In the genomic region with DNA sequence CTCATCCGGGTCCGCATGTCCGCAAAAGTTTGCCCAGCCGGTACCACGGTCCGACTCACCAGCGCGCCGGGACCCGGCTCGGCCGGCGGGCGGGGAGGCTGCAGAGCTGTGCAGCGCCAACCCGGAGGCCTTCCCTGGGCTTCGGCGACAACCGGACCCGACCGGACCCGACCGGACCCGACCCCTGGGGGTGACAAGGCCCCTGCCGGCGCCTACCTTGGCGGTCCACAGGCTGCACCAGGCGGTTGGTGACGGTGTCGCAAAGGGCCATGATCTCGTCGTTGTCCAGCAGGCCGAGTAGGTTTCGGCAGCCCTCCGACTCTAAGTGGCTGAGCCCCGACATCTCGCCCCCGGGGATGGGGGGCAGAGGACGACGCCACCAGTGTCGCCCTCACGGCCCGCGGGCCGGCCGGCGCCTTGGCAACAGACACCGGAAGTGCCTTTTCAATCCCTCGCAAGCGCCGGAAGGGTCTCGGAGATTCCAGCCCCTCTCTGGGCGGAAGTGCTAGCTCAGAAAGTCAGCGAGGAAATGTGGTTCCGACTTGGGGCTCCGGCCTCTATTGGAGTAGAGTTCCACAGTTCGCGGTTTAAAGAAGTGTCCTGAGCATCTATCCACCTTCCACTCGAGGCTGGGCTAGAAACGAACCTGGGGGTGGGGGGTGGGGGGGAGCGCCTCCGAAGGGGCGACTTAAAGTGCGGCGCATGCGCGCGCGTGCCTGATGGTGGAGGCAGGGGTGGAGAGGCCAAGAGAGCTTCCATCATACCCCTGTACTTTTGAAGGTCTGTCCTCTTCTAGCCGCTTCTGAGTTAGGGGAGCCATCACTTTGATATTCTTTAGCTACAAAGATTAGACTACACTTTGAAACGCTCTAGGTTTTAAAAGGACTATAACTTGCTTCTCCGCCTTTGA, we compare ENCODE assay signal across 8 mouse cellular contexts. TPM values are rescaled to one million over a fixed set of nuclear protein-coding genes. Genes with fewer than 3 reads are reported as not detected.
DNase-seq lines count a peak whose midpoint lies in the region; ATAC-seq and TF ChIP-seq lines count a peak whose summit lies in the region.

A gene (minus strand): TSS at position 641 of the 910 bp plus-strand sequence.

- peak within 1 kb of the TSS; percentile 78 for H3K4me3 ChIP-seq in heart, embryonic 15.5 days
- peak within 1 kb of the TSS; percentile 66 to 98 for H3K4me3 ChIP-seq in liver, embryonic 14.5 days (ENCODE audit: insufficient read depth in 1 of 2, low read depth in 2 of 2, low read length in 2 of 2)
- H3K4me3 ChIP-seq in neural tube, embryonic 11.5 days (ENCODE audit: low read depth, low read length), result peak within 1 kb of the TSS; percentile 80
- peak within 1 kb of the TSS; percentile 90 for H3K4me3 ChIP-seq in stomach, postnatal 0 days (ENCODE audit: low read depth, low read length)

- H3K27me3 ChIP-seq in heart, embryonic 15.5 days, result no peaks in the 10 kb centered on the region
- H3K27me3 ChIP-seq in liver, embryonic 14.5 days (ENCODE audit: control insufficient read depth, insufficient read depth, low read length), result no peaks in the 10 kb centered on the region
- no peaks in the 10 kb centered on the region for H3K27me3 ChIP-seq in neural tube, embryonic 11.5 days (ENCODE audit: control insufficient read depth, insufficient read depth, low read length)
- H3K27me3 ChIP-seq in stomach, postnatal 0 days (ENCODE audit: control insufficient read depth, insufficient read depth, low read length), result no peaks in the 10 kb centered on the region

- H3K9ac ChIP-seq in heart, embryonic 15.5 days, result peak within 1 kb of the TSS; percentile 82
- peak within 1 kb of the TSS; percentile 64 for H3K9ac ChIP-seq in liver, embryonic 14.5 days (replicated peaks)
- peak within 1 kb of the TSS; percentile 80 for H3K9ac ChIP-seq in neural tube, embryonic 11.5 days (ENCODE audit: low read length)
- peak within 1 kb of the TSS; percentile 92 for H3K9ac ChIP-seq in stomach, postnatal 0 days (ENCODE audit: low read length)

- peak within 1 kb of the TSS; percentile 82 for H3K27ac ChIP-seq in heart, embryonic 15.5 days
- H3K27ac ChIP-seq in liver, embryonic 14.5 days, result no peak within 1 kb of the TSS
- H3K27ac ChIP-seq in neural tube, embryonic 11.5 days (ENCODE audit: low read depth, low read length), result peak within 1 kb of the TSS; percentile 75
- H3K27ac ChIP-seq in stomach, postnatal 0 days (replicated peaks), result peak within 1 kb of the TSS; percentile 88

- peaks cover 8% of the 10 kb centered on the region; the same call in 1 of the 2 replicates for H3K36me3 ChIP-seq in heart, embryonic 15.5 days
- no peaks in the 10 kb centered on the region; the same call in 1 of the 2 replicates for H3K36me3 ChIP-seq in liver, embryonic 14.5 days (replicated peaks; ENCODE audit: control insufficient read depth, insufficient read depth, low read depth)
- H3K36me3 ChIP-seq in neural tube, embryonic 11.5 days (ENCODE audit: control insufficient read depth, insufficient read depth, low read length), result no peaks in the 10 kb centered on the region
- H3K36me3 ChIP-seq in stomach, postnatal 0 days (ENCODE audit: control insufficient read depth, insufficient read depth, low read length), result no peaks in the 10 kb centered on the region

- H3K4me1 ChIP-seq in heart, embryonic 15.5 days (replicated peaks), result peaks cover 6% of the 10 kb centered on the region
- peaks cover 0 to 3% of the 10 kb centered on the region in 2 experiments; a peak in 3 of 4 replicates for H3K4me1 ChIP-seq in liver, embryonic 14.5 days (replicated peaks; ENCODE audit: control insufficient read depth in 2 of 2, insufficient read depth in 2 of 2, low read length in 1 of 2)
- H3K4me1 ChIP-seq in neural tube, embryonic 11.5 days (ENCODE audit: control insufficient read depth, insufficient read depth, low read length), result no peaks in the 10 kb centered on the region
- H3K4me1 ChIP-seq in stomach, postnatal 0 days (replicated peaks; ENCODE audit: control insufficient read depth, insufficient read depth), result no peaks in the 10 kb centered on the region

- 0 out of 2 replicates have a peak, but pooled peaks have one; percentile 2 for TF ChIP-seq CTCF in liver, embryonic 14.5 days (IDR thresholded peaks at IDR 0.05; ENCODE audit: low read depth)
- no peak for TF ChIP-seq CTCF in stomach, postnatal 0 days (IDR thresholded peaks at IDR 0.05; ENCODE audit: low read depth)

- TF ChIP-seq EP300 in liver, embryonic 14.5 days (IDR thresholded peaks at IDR 0.05; ENCODE audit: low read depth), result no peak
- peak; percentile 15 for TF ChIP-seq EP300 in stomach, postnatal 0 days (optimal IDR thresholded peaks at IDR 0.05)

- ATAC-seq in CD4-positive, CD25-positive, alpha-beta regulatory T cell, adult 4 months, result peak; percentile 76
- peak; percentile 91 for ATAC-seq in heart, embryonic 15.5 days (replicated peaks; ENCODE audit: insufficient number of reproducible peaks, insufficient read depth, low FRiP score, low read depth)
- ATAC-seq in liver, embryonic 14.5 days (ENCODE audit: insufficient read depth), result peak; percentile 94
- ATAC-seq in neural tube, embryonic 11.5 days (ENCODE audit: insufficient read depth, low FRiP score, low TSS enrichment), result peak; percentile 93
- peak; percentile 97 for ATAC-seq in stomach, postnatal 0 days (ENCODE audit: low FRiP score, low TSS enrichment)

- DNase-seq in c-Kit-negative CD71-positive TER-119-positive erythroid progenitor cells, embryonic 14.5 days (ENCODE audit: low read depth, low spot score), result peak; percentile 60
- peak; percentile 61 for DNase-seq in fibroblast of lung, adult 2 months (ENCODE audit: low read depth)
- peak; percentile 89 to 94 for DNase-seq in kidney, postnatal 25 days
- peak; percentile 68 to 79 (median 69) for DNase-seq in liver, embryonic 14.5 days (ENCODE audit: low read depth in 3 of 3, low spot score in 3 of 3)
- DNase-seq in neural tube, embryonic 11.5 days (ENCODE audit: low spot score), result peak; percentile 91
- peak; percentile 88 for DNase-seq in stomach, postnatal 0 days (ENCODE audit: low spot score)

- H3K9me3 ChIP-seq in heart, embryonic 15.5 days (replicated peaks), result no peaks in the 10 kb centered on the region
- no peaks in the 10 kb centered on the region for H3K9me3 ChIP-seq in liver, embryonic 14.5 days (ENCODE audit: control insufficient read depth, low read length)
- H3K9me3 ChIP-seq in neural tube, embryonic 11.5 days (ENCODE audit: control insufficient read depth, low read length), result no peaks in the 10 kb centered on the region
- no peaks in the 10 kb centered on the region for H3K9me3 ChIP-seq in stomach, postnatal 0 days (ENCODE audit: control insufficient read depth, low read length)

- WGBS in heart, embryonic 15.5 days, result 2% methylated on average over 71 of the region's 72 CpGs
- 2% methylated on average over 72 of the region's 72 CpGs for WGBS in liver, embryonic 14.5 days (ENCODE audit: insufficient replicate concordance)
- 2% methylated on average over 72 of the region's 72 CpGs for WGBS in neural tube, embryonic 11.5 days
- 2% methylated on average over 69 of the region's 72 CpGs for WGBS in stomach, postnatal 0 days

- peak within 1 kb of the TSS; percentile 56 for H3K4me2 ChIP-seq in heart, embryonic 15.5 days
- peak within 1 kb of the TSS; percentile 74 for H3K4me2 ChIP-seq in liver, embryonic 14.5 days (ENCODE audit: low read depth)
- peak within 1 kb of the TSS; percentile 36 for H3K4me2 ChIP-seq in neural tube, embryonic 11.5 days (ENCODE audit: low read depth)
- peak within 1 kb of the TSS; percentile 56 for H3K4me2 ChIP-seq in stomach, postnatal 0 days (replicated peaks; ENCODE audit: low read depth)

RNA-seq across cellular contexts. Expression of the gene that starts here (rescaled TPM):
- 10 to 100 TPM; 12.3 to 21.5 TPM for polyA plus RNA-seq in CD4-positive, CD25-positive, alpha-beta regulatory T cell, adult 4 months (2017; shearing (Covaris generic))
- polyA plus RNA-seq in heart, embryonic 15.5 days (2015; fragmentation: Nextera tagmentation; extraction: Ambion mirVana), result 12.9 and 15.2 TPM in 2 replicates
- polyA plus RNA-seq in liver, embryonic 14.5 days (2012; rRNA removed), result 2.5 and 6.3 TPM in 2 replicates
- 12.0 and 12.4 TPM in 2 replicates for polyA plus RNA-seq in liver, embryonic 14.5 days (2014; fragmentation: Nextera tagmentation; extraction: Ambion mirVana)
- polyA plus RNA-seq in neural tube, embryonic 11.5 days (2014; fragmentation: Nextera tagmentation; extraction: Ambion mirVana), result 33.8 and 36.7 TPM in 2 replicates
- polyA plus RNA-seq in stomach, postnatal 0 days (2015; fragmentation: Nextera tagmentation; extraction: Ambion mirVana), result 16.6 and 17.5 TPM in 2 replicates
